Mouse (Mus musculus): ENCODE results near the gene Trex2. TPM values are rescaled to one million over a fixed set of nuclear protein-coding genes. Genes with fewer than 3 reads are reported as not detected.
"Not testable (repeated sequence)": the region's sequence is repeated elsewhere in the genome, so short reads cannot be mapped to it uniquely, and the experiment has no call there.

Trex2 gene
- polyA plus RNA-seq, 1 experiment from 2014 or later: not detected

- Histone ChIP-seq H3K9ac (replicated peaks) (no peak overlapping the region), H3K9me3 (no peaks in the 10 kb centered on the region), H3K36me3 (no peaks in the 10 kb centered on the region), H3K27ac (no peak overlapping the region), H3K4me2 (no peak overlapping the region), H3K4me1 (replicated peaks) (no peaks in the 10 kb centered on the region), H3K4me3 (replicated peaks) (no peak overlapping the region), H3K27me3 (peaks cover 30% of the 10 kb centered on the region)
- WGBS: 40% methylated on average over 1 of the region's 1 CpGs
- ATAC-seq (ENCODE audit: insufficient number of reproducible peaks, insufficient read depth, low FRiP score, low TSS enrichment, low read depth): no peak
Observed at GRCm38 (mm10) chrX:73412767-73413166, 22.4 kb downstream of the Trex2 start.

- Histone ChIP-seq H3K4me2 (peak within 1 kb of the TSS; percentile 57), H3K9me3 (no peaks in the 10 kb centered on the region), H3K36me3 (no peaks in the 10 kb centered on the region), H3K9ac (replicated peaks) (0 out of 2 replicates have a peak within 1 kb of the TSS, but pooled peaks have one; percentile 12), H3K27ac (no peak within 1 kb of the TSS), H3K4me3 (replicated peaks) (peak within 1 kb of the TSS; percentile 32), H3K27me3 (peaks cover 30% of the 10 kb centered on the region), H3K4me1 (replicated peaks) (no peaks in the 10 kb centered on the region)
- WGBS: 12% methylated on average over 20 of the region's 20 CpGs
- no peak for ATAC-seq (ENCODE audit: insufficient number of reproducible peaks, insufficient read depth, low FRiP score, low TSS enrichment, low read depth)
Observed at GRCm38 (mm10) chrX:73410880-73411517, 24.1 kb downstream of the Trex2 start, which contains the start of gene Zfp92. TSS of gene Zfp92 (plus strand) at chrX:73411096.

- ATAC-seq (ENCODE audit: insufficient number of reproducible peaks, insufficient read depth, low FRiP score, low TSS enrichment, low read depth): no peak
- H3K4me2 ChIP-seq: no peak overlapping the region
- peaks cover 14% of the 10 kb centered on the region; the same call in 1 of the 2 replicates for H3K27me3 ChIP-seq
- no peaks in the 10 kb centered on the region for H3K4me1 ChIP-seq (replicated peaks)
- no peak overlapping the region for H3K27ac ChIP-seq
- no peaks in the 10 kb centered on the region for H3K9me3 ChIP-seq
- H3K36me3 ChIP-seq: no peaks in the 10 kb centered on the region
- no peak overlapping the region for H3K9ac ChIP-seq (replicated peaks)
- 93% methylated on average over 12 of the region's 12 CpGs for WGBS
- no peak overlapping the region for H3K4me3 ChIP-seq (replicated peaks)
Observed at GRCm38 (mm10) chrX:73401616-73402015, 33.5 kb downstream of the Trex2 start.

- 85% methylated on average over 20 of the region's 20 CpGs for WGBS
- Histone ChIP-seq H3K4me2 (no peak overlapping the region), H3K9me3 (no peaks in the 10 kb centered on the region), H3K4me3 (replicated peaks) (no peak overlapping the region), H3K4me1 (replicated peaks) (no peaks in the 10 kb centered on the region), H3K27ac (no peak overlapping the region), H3K27me3 (peaks cover 17% of the 10 kb centered on the region; the same call in 1 of the 2 replicates), H3K9ac (replicated peaks) (no peak overlapping the region), H3K36me3 (no peaks in the 10 kb centered on the region)
- ATAC-seq (ENCODE audit: insufficient number of reproducible peaks, insufficient read depth, low FRiP score, low TSS enrichment, low read depth): no peak
Observed at GRCm38 (mm10) chrX:73400951-73401350, 34.2 kb downstream of the Trex2 start.

GRCm38 (mm10) chrX:73398636-73399035 is 36.5 kb downstream of the Trex2 start, which contains the start of gene Gm18336:
TSS of gene Gm18336 (minus strand) at chrX:73398736.
- 74% methylated on average over 2 of the region's 2 CpGs for WGBS
- H3K4me1 ChIP-seq (replicated peaks); H3K9ac ChIP-seq (replicated peaks); ATAC-seq (ENCODE audit: insufficient number of reproducible peaks, insufficient read depth, low FRiP score, low TSS enrichment, low read depth); H3K4me2 ChIP-seq; H3K27ac ChIP-seq; H3K36me3 ChIP-seq; H3K4me3 ChIP-seq (replicated peaks); H3K9me3 ChIP-seq: not testable (repeated sequence)
- peaks cover 20% of the 10 kb centered on the region; the same call in 1 of the 2 replicates for H3K27me3 ChIP-seq

- H3K9me3 ChIP-seq: no peaks in the 10 kb centered on the region
- peaks cover 22% of the 10 kb centered on the region; the same call in 1 of the 2 replicates for H3K27me3 ChIP-seq
- H3K36me3 ChIP-seq: no peaks in the 10 kb centered on the region
- H3K9ac ChIP-seq (replicated peaks): no peak overlapping the region
- no peaks in the 10 kb centered on the region for H3K4me1 ChIP-seq (replicated peaks)
- no peak overlapping the region for H3K4me2 ChIP-seq
- no peak overlapping the region for H3K4me3 ChIP-seq (replicated peaks)
- H3K27ac ChIP-seq: no peak overlapping the region
- ATAC-seq (ENCODE audit: insufficient number of reproducible peaks, insufficient read depth, low FRiP score, low TSS enrichment, low read depth): no peak
- WGBS: 77% methylated on average over 1 of the region's 1 CpGs
Observed at GRCm38 (mm10) chrX:73396446-73396845, 38.7 kb downstream of the Trex2 start.

- no peak overlapping the region for H3K4me3 ChIP-seq (replicated peaks)
- H3K36me3 ChIP-seq: no peaks in the 10 kb centered on the region
- H3K27me3 ChIP-seq: peaks cover 8% of the 10 kb centered on the region; the same call in 1 of the 2 replicates
- 82% methylated on average over 4 of the region's 4 CpGs for WGBS
- no peaks in the 10 kb centered on the region for H3K4me1 ChIP-seq (replicated peaks)
- H3K4me2 ChIP-seq: no peak overlapping the region
- H3K27ac ChIP-seq: no peak overlapping the region
- no peak overlapping the region for H3K9ac ChIP-seq (replicated peaks)
- H3K9me3 ChIP-seq: no peaks in the 10 kb centered on the region
- ATAC-seq (ENCODE audit: insufficient number of reproducible peaks, insufficient read depth, low FRiP score, low TSS enrichment, low read depth): no peak
Observed at GRCm38 (mm10) chrX:73391481-73391880, 43.7 kb downstream of the Trex2 start.

- H3K4me3 ChIP-seq (replicated peaks): no peak overlapping the region
- H3K27ac ChIP-seq: no peak overlapping the region
- no peak for ATAC-seq (ENCODE audit: insufficient number of reproducible peaks, insufficient read depth, low FRiP score, low TSS enrichment, low read depth)
- H3K9ac ChIP-seq (replicated peaks): no peak overlapping the region
- peaks cover 5% of the 10 kb centered on the region; the same call in 1 of the 2 replicates for H3K27me3 ChIP-seq
- no peaks in the 10 kb centered on the region for H3K36me3 ChIP-seq
- WGBS: 13% methylated on average over 1 of the region's 1 CpGs
- H3K9me3 ChIP-seq: no peaks in the 10 kb centered on the region
- no peak overlapping the region for H3K4me2 ChIP-seq
- no peaks in the 10 kb centered on the region for H3K4me1 ChIP-seq (replicated peaks)
Observed at GRCm38 (mm10) chrX:73384924-73385323, 50.2 kb downstream of the Trex2 start.

- no peak overlapping the region for H3K27ac ChIP-seq
- no peak overlapping the region for H3K4me3 ChIP-seq (replicated peaks)
- H3K36me3 ChIP-seq: no peaks in the 10 kb centered on the region
- H3K27me3 ChIP-seq: peaks cover 5% of the 10 kb centered on the region; the same call in 1 of the 2 replicates
- WGBS: 78% methylated on average over 6 of the region's 6 CpGs
- H3K4me2 ChIP-seq: no peak overlapping the region
- no peak for ATAC-seq (ENCODE audit: insufficient number of reproducible peaks, insufficient read depth, low FRiP score, low TSS enrichment, low read depth)
- H3K9ac ChIP-seq (replicated peaks): no peak overlapping the region
- H3K9me3 ChIP-seq: no peaks in the 10 kb centered on the region
- no peaks in the 10 kb centered on the region for H3K4me1 ChIP-seq (replicated peaks)
Observed at GRCm38 (mm10) chrX:73384419-73384818, 50.7 kb downstream of the Trex2 start.

Other genes starting within 250 kb of the Trex2 start
- gene Xlr3b, start 243.1 kb downstream of the Trex2 start, polyA plus RNA-seq (2016; fragmentation: Nextera tagmentation; extraction: Ambion mirVana): 14.4 and 15.3 TPM in 2 replicates
- 0.67 and 0.73 TPM in 2 replicates for gene Xlr4b, start 221.0 kb downstream of the Trex2 start, polyA plus RNA-seq (2016; fragmentation: Nextera tagmentation; extraction: Ambion mirVana)
- gene F8a, start 207.1 kb downstream of the Trex2 start, polyA plus RNA-seq (2016; fragmentation: Nextera tagmentation; extraction: Ambion mirVana): 11.3 and 11.4 TPM in 2 replicates
- not detected in 2 replicates for gene Xlr4c, start 192.2 kb downstream of the Trex2 start, polyA plus RNA-seq (2016; fragmentation: Nextera tagmentation; extraction: Ambion mirVana)
- 0.16 and 0.40 TPM in 2 replicates for gene Xlr3c, start 170.0 kb downstream of the Trex2 start, polyA plus RNA-seq (2016; fragmentation: Nextera tagmentation; extraction: Ambion mirVana)
- not detected in 2 replicates for gene Xlr5a, start 142.4 kb downstream of the Trex2 start, polyA plus RNA-seq (2016; fragmentation: Nextera tagmentation; extraction: Ambion mirVana)
- not detected in 2 replicates for gene Xlr5c, start 142.4 kb downstream of the Trex2 start, polyA plus RNA-seq (2016; fragmentation: Nextera tagmentation; extraction: Ambion mirVana)
- not detected in 2 replicates for gene Gm45015, start 98.5 kb downstream of the Trex2 start, polyA plus RNA-seq (2016; fragmentation: Nextera tagmentation; extraction: Ambion mirVana)
- 23.1 and 26.1 TPM in 2 replicates for gene Zfp275, start 92.7 kb downstream of the Trex2 start, polyA plus RNA-seq (2016; fragmentation: Nextera tagmentation; extraction: Ambion mirVana)
- not detected in 2 replicates for gene Gm18336, start 36.6 kb downstream of the Trex2 start, polyA plus RNA-seq (2016; fragmentation: Nextera tagmentation; extraction: Ambion mirVana)
- gene Zfp92, start 24.2 kb downstream of the Trex2 start, polyA plus RNA-seq (2016; fragmentation: Nextera tagmentation; extraction: Ambion mirVana): 0.28 and 0.36 TPM in 2 replicates
- gene Haus7, start 23.7 kb upstream of the Trex2 start, polyA plus RNA-seq (2016; fragmentation: Nextera tagmentation; extraction: Ambion mirVana): 83.9 and 87.7 TPM in 2 replicates
- 16.7 and 23.4 TPM in 2 replicates for gene Bgn, start 48.3 kb upstream of the Trex2 start, polyA plus RNA-seq (2016; fragmentation: Nextera tagmentation; extraction: Ambion mirVana)
- gene Atp2b3, start 67.7 kb upstream of the Trex2 start, polyA plus RNA-seq (2016; fragmentation: Nextera tagmentation; extraction: Ambion mirVana): 0.19 and 0.22 TPM in 2 replicates
- gene Dusp9, start 204.1 kb upstream of the Trex2 start, polyA plus RNA-seq (2016; fragmentation: Nextera tagmentation; extraction: Ambion mirVana): 45.7 and 51.6 TPM in 2 replicates
- 18.0 and 19.3 TPM in 2 replicates for gene Pnck, start 224.8 kb upstream of the Trex2 start, polyA plus RNA-seq (2016; fragmentation: Nextera tagmentation; extraction: Ambion mirVana)
- gene Slc6a8, start 237.8 kb upstream of the Trex2 start, polyA plus RNA-seq (2016; fragmentation: Nextera tagmentation; extraction: Ambion mirVana): 7.3 and 7.6 TPM in 2 replicates

Data from limb, embryonic 12.5 days (tissue).